Mouse (Mus musculus) limb, embryonic 15.5 days (tissue): ENCODE results near the gene Gstt1. TPM values are rescaled to one million over a fixed set of nuclear protein-coding genes. Genes with fewer than 3 reads are reported as not detected.
"Not testable (repeated sequence)": the region's sequence is repeated elsewhere in the genome, so short reads cannot be mapped to it uniquely, and the experiment has no call there.

Source experiments
- ATAC-seq: fragments of 200-750 bp; cut with Nextera tagmentation; 2 replicates; pipeline ENCODE4 v1.8.0; 2017; ENCODE audit warnings: low read depth, moderate TSS enrichment; ENCODE audit not compliant: insufficient number of reproducible peaks, low FRiP score, low TSS enrichment
- H3K27ac ChIP-seq: fragments of 300-500 bp; sonication (generic); 2 replicates; pipeline ENCODE4 v1.5.1; 2015; ENCODE audit warnings: moderate library complexity, mild to moderate bottlenecking, inconsistent platforms
- H3K27me3 ChIP-seq: fragments of 300-500 bp; sonication (generic); 2 replicates; pipeline ENCODE4 v1.6.1; 2015; ENCODE audit warnings: inconsistent platforms
- H3K36me3 ChIP-seq: fragments of 300-500 bp; sonication (generic); 2 replicates; pipeline ENCODE4 v1.6.1; 2015; ENCODE audit warnings: inconsistent platforms
- H3K4me1 ChIP-seq: fragments of 300-500 bp; sonication (generic); 2 replicates; pipeline ENCODE4 v1.6.1; 2015; ENCODE audit warnings: inconsistent platforms
- H3K4me2 ChIP-seq: fragments of 300-500 bp; sonication (generic); 2 replicates; pipeline ENCODE4 v1.6.1; 2015; ENCODE audit warnings: mild to moderate bottlenecking, inconsistent platforms
- H3K4me3 ChIP-seq: fragments of 300-500 bp; sonication (generic); 2 replicates; pipeline ENCODE4 v1.5.1; 2015; ENCODE audit warnings: mild to moderate bottlenecking, inconsistent platforms
- H3K9ac ChIP-seq: fragments of 300-500 bp; sonication (generic); 2 replicates; pipeline ENCODE4 v1.6.1; 2015; ENCODE audit warnings: inconsistent platforms
- H3K9me3 ChIP-seq: fragments of 300-500 bp; sonication (generic); 2 replicates; pipeline ENCODE4 v1.6.1; 2016; ENCODE audit warnings: inconsistent platforms
- WGBS: fragments of 180-500 bp; shearing (Covaris S2); methylation state at CpG from one replicate; pipeline ENCODE4 v1.1.7; 2015; 5-methylcytosine and 5-hydroxymethylcytosine counted together
- polyA plus RNA-seq: library from polyadenylated mRNA; unstranded; fragments of >200 nt; fragmentation: Nextera tagmentation; extraction: Ambion mirVana; gene quantifications from 2 replicates; pipeline ENCODE4 v1.2.1, GENCODE M21; 2015

Gstt1 gene
- polyA plus RNA-seq, 1 experiment from 2014 or later, result 21.6 TPM

GRCm38 (mm10) chr10:75777885-75778284 lies 20.5 kb downstream of the Gstt1 start:
- Histone ChIP-seq H3K27me3 (no peaks in the 10 kb centered on the region), H3K9ac (no peak overlapping the region), H3K36me3 (no peaks in the 10 kb centered on the region), H3K27ac (no peak overlapping the region), H3K4me2 (no peak overlapping the region), H3K4me3 (no peak overlapping the region), H3K4me1 (peaks cover 17% of the 10 kb centered on the region), H3K9me3 (no peaks in the 10 kb centered on the region)
- no peak for ATAC-seq
- 72% methylated on average over 2 of the region's 2 CpGs for WGBS

- Histone ChIP-seq H3K27me3 (no peaks in the 10 kb centered on the region), H3K9ac (no peak overlapping the region), H3K9me3 (no peaks in the 10 kb centered on the region), H3K27ac (no peak overlapping the region), H3K4me2 (no peak overlapping the region), H3K4me1 (peaks cover 25% of the 10 kb centered on the region), H3K4me3 (no peak overlapping the region), H3K36me3 (no peaks in the 10 kb centered on the region)
- WGBS, result 86% methylated on average over 6 of the region's 6 CpGs
- no peak for ATAC-seq
Measured at GRCm38 (mm10) chr10:75776562-75776961, 21.8 kb downstream of the Gstt1 start.

- WGBS, result 87% methylated on average over 9 of the region's 9 CpGs
- H3K9ac ChIP-seq, result no peak overlapping the region
- no peak overlapping the region for H3K4me2 ChIP-seq
- H3K27ac ChIP-seq, result no peak overlapping the region
- ATAC-seq, result no peak
- no peaks in the 10 kb centered on the region for H3K36me3 ChIP-seq
- no peak overlapping the region for H3K4me3 ChIP-seq
- H3K27me3 ChIP-seq, result no peaks in the 10 kb centered on the region
- H3K4me1 ChIP-seq, result peaks cover 10% of the 10 kb centered on the region
- no peaks in the 10 kb centered on the region for H3K9me3 ChIP-seq
Measured at GRCm38 (mm10) chr10:75774587-75774986, 23.8 kb downstream of the Gstt1 start.

GRCm38 (mm10) chr10:75774102-75774501 lies 24.3 kb downstream of the Gstt1 start:
- 85% methylated on average over 5 of the region's 5 CpGs for WGBS

GRCm38 (mm10) chr10:75772795-75773664 lies 25.4 kb downstream of the Gstt1 start, which contains the start of gene Ddt:
Ddt (minus strand) TSS chr10:75773414.
- peak within 1 kb of the TSS; percentile 72; the same call in 1 of the 2 replicates for H3K27ac ChIP-seq

More at GRCm38 (mm10) chr10:75774102-75774501, 24.3 kb downstream of the Gstt1 start:
- Histone ChIP-seq H3K27ac (no peak overlapping the region), H3K27me3 (no peaks in the 10 kb centered on the region), H3K4me3 (no peak overlapping the region), H3K36me3 (no peaks in the 10 kb centered on the region), H3K9ac (no peak overlapping the region), H3K4me1 (peaks cover 7% of the 10 kb centered on the region), H3K9me3 (no peaks in the 10 kb centered on the region), H3K4me2 (no peak overlapping the region)
- no peak for ATAC-seq

GRCm38 (mm10) chr10:75767756-75768155 lies 30.6 kb downstream of the Gstt1 start:
- not testable (repeated sequence) for H3K36me3 ChIP-seq, H3K4me2 ChIP-seq, H3K27me3 ChIP-seq, H3K27ac ChIP-seq, H3K9me3 ChIP-seq, ATAC-seq, H3K4me3 ChIP-seq, H3K9ac ChIP-seq
- WGBS, result 34% methylated on average over 5 of the region's 5 CpGs
- H3K4me1 ChIP-seq, result peaks cover 20% of the 10 kb centered on the region

More at GRCm38 (mm10) chr10:75772795-75773664, 25.4 kb downstream of the Gstt1 start, which contains the start of gene Ddt:
- WGBS, result under 1% methylated on average over 47 of the region's 47 CpGs
- H3K27me3 ChIP-seq, result no peaks in the 10 kb centered on the region
- peak; percentile 90 for ATAC-seq
- H3K36me3 ChIP-seq, result no peaks in the 10 kb centered on the region
- no peaks in the 10 kb centered on the region for H3K9me3 ChIP-seq
- H3K4me1 ChIP-seq, result peaks cover 7% of the 10 kb centered on the region
- H3K9ac ChIP-seq, result peak within 1 kb of the TSS; percentile 66
- peak within 1 kb of the TSS; percentile 97 for H3K4me2 ChIP-seq
- peak within 1 kb of the TSS; percentile 70 for H3K4me3 ChIP-seq

- ATAC-seq, result no peak
- 83% methylated on average over 6 of the region's 6 CpGs for WGBS
Measured at GRCm38 (mm10) chr10:75766856-75767255, 31.5 kb downstream of the Gstt1 start.

GRCm38 (mm10) chr10:75764519-75765473 lies 33.6 kb downstream of the Gstt1 start:
- peak; percentile 13; the same call in 1 of the 2 replicates for ATAC-seq
- Histone ChIP-seq H3K9me3 (no peaks in the 10 kb centered on the region), H3K4me2 (peak overlapping the region; percentile 76), H3K4me1 (peaks cover 16% of the 10 kb centered on the region), H3K36me3 (no peaks in the 10 kb centered on the region; the same call in 1 of the 2 replicates), H3K9ac (no peak overlapping the region), H3K27me3 (no peaks in the 10 kb centered on the region), H3K27ac (peak overlapping the region; percentile 57; the same call in 1 of the 2 replicates), H3K4me3 (peak overlapping the region; percentile 96)
- WGBS, result 1% methylated on average over 27 of the region's 27 CpGs

More at GRCm38 (mm10) chr10:75766856-75767255, 31.5 kb downstream of the Gstt1 start:
- H3K36me3 ChIP-seq, result no peaks in the 10 kb centered on the region
- no peak overlapping the region for H3K4me3 ChIP-seq
- no peak overlapping the region for H3K4me2 ChIP-seq
- H3K4me1 ChIP-seq, result peaks cover 16% of the 10 kb centered on the region
- H3K9me3 ChIP-seq, result no peaks in the 10 kb centered on the region
- H3K27me3 ChIP-seq, result no peaks in the 10 kb centered on the region
- no peak overlapping the region for H3K27ac ChIP-seq
- H3K9ac ChIP-seq, result no peak overlapping the region

- H3K27me3 ChIP-seq, result no peaks in the 10 kb centered on the region
- H3K4me2 ChIP-seq, result peak within 1 kb of the TSS; percentile 76
- H3K4me1 ChIP-seq, result peaks cover 16% of the 10 kb centered on the region
- H3K9ac ChIP-seq, result peak within 1 kb of the TSS; percentile 68
- no peaks in the 10 kb centered on the region; the same call in 1 of the 2 replicates for H3K36me3 ChIP-seq
- H3K4me3 ChIP-seq, result peak within 1 kb of the TSS; percentile 96
- H3K9me3 ChIP-seq, result no peaks in the 10 kb centered on the region
- under 1% methylated on average over 61 of the region's 61 CpGs for WGBS
- H3K27ac ChIP-seq, result peak within 1 kb of the TSS; percentile 67
- ATAC-seq, result peak; percentile 95
Measured at GRCm38 (mm10) chr10:75763682-75764518, 34.5 kb downstream of the Gstt1 start, which contains the start of gene Cabin1. Cabin1 (minus strand) TSS chr10:75764341.

- no peak for ATAC-seq
- no peaks in the 10 kb centered on the region for H3K9me3 ChIP-seq
- no peak overlapping the region for H3K4me3 ChIP-seq
- H3K27me3 ChIP-seq, result no peaks in the 10 kb centered on the region
- H3K4me2 ChIP-seq, result no peak overlapping the region
- H3K36me3 ChIP-seq, result peaks cover 5% of the 10 kb centered on the region
- H3K9ac ChIP-seq, result no peak overlapping the region
- peaks cover 16% of the 10 kb centered on the region for H3K4me1 ChIP-seq
- no peak overlapping the region for H3K27ac ChIP-seq
- WGBS, result 95% methylated on average over 3 of the region's 3 CpGs
Measured at GRCm38 (mm10) chr10:75762413-75762812, 36.0 kb downstream of the Gstt1 start.

GRCm38 (mm10) chr10:75760311-75760710 lies 38.1 kb downstream of the Gstt1 start:
- H3K9ac ChIP-seq, result no peak overlapping the region
- 90% methylated on average over 3 of the region's 3 CpGs for WGBS
- peaks cover 10% of the 10 kb centered on the region for H3K36me3 ChIP-seq
- peaks cover 16% of the 10 kb centered on the region for H3K4me1 ChIP-seq
- ATAC-seq, result no peak
- no peak overlapping the region for H3K4me2 ChIP-seq
- H3K4me3 ChIP-seq, result no peak overlapping the region
- no peak overlapping the region for H3K27ac ChIP-seq
- no peaks in the 10 kb centered on the region for H3K27me3 ChIP-seq
- no peaks in the 10 kb centered on the region for H3K9me3 ChIP-seq
